Mouse (Mus musculus): ENCODE results near the gene Snx8.

The Snx8 gene

GRCm38 (mm10) chr5:140346050-140346449 lies 43.0 kb downstream of the Snx8 start:
- DNase-seq (ENCODE audit: low spot score), result no peak

DNA sequence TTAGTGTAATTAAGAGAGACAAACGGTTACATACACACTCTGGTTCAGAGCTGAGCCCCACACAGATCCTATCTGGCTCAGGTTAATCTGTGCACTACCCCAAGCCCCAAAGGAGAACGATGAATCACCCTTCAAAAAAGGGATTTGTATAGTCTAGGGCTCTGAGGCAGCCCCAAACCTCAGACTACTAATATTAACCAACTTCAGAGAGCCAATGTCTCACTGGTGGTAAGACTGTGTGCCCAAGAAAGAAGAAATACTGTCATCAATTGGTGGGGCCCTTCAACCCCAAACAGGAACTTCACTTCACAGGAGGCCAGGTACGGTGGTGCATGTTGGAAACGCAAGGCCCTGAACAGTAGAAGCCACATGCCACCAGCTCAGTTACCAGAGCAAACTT lies 43.8 kb downstream of the Snx8 start:
- no peak for DNase-seq (ENCODE audit: low spot score)

DNA sequence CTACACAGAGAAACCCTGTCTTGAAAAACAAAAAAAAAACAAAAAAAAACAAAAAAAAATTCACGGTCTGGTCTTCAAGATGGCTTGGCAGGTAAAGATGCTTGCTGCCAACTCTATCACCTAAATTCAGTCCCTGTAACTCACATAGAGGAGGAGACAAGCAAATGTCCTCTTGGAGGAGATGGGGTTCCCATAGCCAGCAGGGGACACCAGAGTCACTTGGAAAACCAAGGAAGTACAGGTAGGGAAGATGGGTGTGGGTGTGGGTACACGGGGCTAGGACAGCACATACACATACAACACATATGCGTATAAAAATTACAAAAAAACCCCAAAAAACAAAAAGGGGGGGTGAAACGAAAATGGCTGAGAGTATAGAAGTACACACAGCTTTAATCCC lies 46.2 kb downstream of the Snx8 start:
- DNase-seq (ENCODE audit: low spot score), result no peak

DNA sequence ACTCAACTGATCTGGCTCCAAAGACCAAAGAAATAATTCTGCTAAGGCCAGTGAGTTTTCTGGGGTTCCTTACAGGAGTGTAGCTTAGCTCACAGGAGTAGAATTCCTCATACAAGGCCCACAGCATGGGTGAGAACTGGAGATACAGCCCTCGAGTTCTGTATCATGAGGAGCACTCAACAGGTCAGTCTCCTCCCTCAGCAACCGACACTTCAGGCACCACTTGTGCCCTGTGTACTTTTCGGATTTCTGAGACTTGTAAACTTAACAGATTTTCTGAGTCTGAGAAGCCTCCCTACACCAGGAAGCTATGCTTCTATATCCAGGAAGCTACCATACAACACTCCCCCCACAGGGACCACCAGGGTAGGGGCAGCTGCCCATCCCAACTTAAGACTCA lies 49.2 kb downstream of the Snx8 start:
- DNase-seq (ENCODE audit: low spot score), result no peak

DNA sequence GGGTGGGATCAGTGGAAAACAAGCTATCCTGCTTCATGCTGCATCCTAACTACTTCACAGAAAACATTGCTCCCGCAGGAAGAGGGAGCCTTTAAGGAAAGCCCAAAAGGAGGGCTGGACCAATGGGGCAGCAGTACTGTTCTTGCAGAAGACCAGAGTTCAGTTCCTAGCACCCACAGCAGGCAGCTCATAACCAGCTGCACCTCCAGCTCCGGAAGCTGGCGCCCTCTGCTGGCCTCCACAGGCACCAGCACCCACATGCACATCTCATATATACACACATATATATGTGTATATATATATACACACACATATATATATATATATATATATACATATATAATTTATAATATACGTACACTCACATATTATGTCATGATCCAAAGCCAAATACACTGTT lies 50.3 kb downstream of the Snx8 start:
- DNase-seq (ENCODE audit: low spot score), result no peak

DNA sequence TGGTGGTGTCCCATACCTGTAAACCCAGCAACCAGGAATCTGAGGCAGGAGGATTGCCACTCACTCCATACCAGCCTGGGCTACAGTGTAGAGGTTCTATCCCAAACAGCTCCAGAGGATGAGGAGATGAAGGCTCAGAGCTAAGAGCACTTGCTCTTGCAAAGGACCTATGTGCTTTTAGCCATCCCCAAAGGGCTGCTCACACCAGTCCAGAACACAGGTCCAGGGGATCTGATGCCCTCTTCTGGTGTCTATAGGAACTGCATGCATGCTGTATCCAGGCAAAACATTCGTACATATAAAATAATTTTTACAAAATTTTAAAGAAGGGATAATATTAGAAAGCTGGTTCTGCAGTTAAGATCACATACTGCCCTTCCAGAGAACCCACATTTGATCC lies 52.4 kb downstream of the Snx8 start:
- DNase-seq (ENCODE audit: low spot score), result no peak

GRCm38 (mm10) chr5:140333631-140334030 lies 55.4 kb downstream of the Snx8 start:
- no peak for DNase-seq (ENCODE audit: low spot score)

- no peak for DNase-seq (ENCODE audit: low spot score)
Measured at GRCm38 (mm10) chr5:140332519-140332918, 56.5 kb downstream of the Snx8 start.

GRCm38 (mm10) chr5:140331615-140332512 lies 57.2 kb downstream of the Snx8 start, which contains the start of gene Mrm2:
Mrm2 (minus strand) TSS chr5:140331898.
- DNase-seq (ENCODE audit: low spot score), result peak; percentile 45

GRCm38 (mm10) chr5:140324058-140324457 lies 65.0 kb downstream of the Snx8 start:
- no peak for DNase-seq (ENCODE audit: low spot score)

DNA sequence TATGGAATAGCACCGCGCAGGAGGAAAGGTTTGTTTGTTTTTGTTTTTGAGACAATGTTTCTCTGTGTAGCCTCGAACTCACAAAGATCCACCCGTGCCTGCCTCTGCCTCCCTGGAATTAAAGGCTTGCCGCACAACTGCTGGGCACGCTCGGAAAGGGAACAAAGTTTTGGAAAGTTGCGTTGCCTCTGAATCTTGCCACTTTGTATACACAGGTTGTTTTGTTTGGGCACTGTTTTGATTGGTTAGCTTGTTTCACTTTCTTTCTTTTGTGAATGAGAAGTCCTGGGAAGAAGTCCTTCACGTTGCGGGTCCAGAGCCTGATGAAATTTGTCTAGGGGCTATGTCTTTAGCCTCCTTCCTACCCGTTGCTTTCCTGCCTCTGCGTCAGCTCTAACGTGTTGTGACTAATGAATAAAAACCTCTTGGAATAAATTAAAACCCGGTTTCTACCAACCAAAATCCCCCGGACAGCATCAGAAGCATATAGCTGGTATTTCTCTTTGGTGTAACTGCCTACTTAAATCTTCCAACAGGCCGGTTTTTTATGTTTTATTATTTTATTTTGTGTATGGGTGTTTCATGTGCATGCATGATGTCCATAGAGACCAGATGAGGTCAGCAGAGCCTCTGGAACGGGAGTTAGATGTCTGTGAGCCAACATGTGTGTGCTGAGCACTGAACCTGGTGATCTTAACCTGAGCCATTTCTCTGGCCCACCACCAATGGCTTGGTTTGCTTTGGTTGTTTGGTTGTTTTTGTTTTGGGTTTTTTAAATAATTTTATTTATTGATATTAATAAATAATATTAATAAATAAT lies 67.1 kb downstream of the Snx8 start:
- DNase-seq (ENCODE audit: low spot score), result no peak

DNA sequence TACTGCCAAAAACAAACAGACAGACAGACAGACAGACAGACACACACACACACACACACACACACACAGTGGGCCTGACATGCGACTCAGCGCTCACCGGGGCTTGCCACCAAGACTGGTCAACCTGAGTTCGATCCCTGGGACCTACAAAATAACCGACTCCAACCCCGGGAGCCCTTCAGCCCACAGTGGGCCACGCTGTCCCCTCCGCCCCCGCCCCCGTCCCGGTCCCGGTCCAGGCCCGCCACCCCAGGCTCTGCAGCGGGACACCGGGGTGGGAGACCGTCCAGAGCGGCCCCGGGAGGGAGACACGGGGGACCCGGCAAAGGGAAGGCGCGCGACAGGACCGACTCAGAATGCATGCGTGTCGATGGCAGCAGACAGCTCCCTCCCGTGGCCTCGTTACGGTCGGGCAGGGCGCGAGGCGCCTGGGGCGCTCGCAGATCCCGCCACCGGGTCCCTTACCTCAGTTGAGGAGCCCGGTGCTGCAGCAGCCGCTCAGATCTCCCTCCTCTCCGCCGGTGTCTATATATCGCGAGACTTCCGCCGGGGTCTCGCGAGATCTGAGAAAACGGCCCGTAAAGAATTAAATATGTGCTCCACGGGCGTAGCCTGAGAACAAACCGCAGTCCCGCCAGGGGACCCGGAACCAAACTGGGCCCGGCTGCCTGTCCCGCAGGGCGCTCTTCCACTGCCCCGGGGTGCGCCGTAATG lies 67.9 kb downstream of the Snx8 start, which contains the start of the genes Mad1l1 and Nudt1:
Mad1l1 (minus strand) TSS at position 511 of the 714 bp plus-strand sequence.
Nudt1 (plus strand) TSS at position 615 of the 714 bp plus-strand sequence.
- peak; percentile 85 for DNase-seq (ENCODE audit: low spot score)

DNA sequence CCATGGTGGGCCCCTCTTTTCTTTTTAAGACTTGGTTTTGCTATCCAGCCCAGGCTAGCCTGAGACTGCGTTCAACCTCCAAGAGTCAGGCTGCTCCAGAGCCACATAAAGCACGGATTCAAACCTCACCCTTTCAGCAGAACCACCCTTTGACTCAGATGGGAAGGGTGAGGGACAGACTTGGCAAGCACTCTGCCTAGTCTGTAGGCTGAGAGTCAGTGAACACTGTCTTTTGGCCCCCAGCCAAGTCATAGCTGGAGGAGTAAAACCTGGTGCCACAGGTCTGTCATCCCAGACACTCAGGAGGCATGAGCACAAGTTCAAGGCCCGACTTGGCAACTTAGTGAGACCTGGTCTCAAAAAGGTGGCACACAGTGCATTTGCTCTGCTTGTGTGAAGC lies 72.3 kb downstream of the Snx8 start:
- DNase-seq (ENCODE audit: low spot score), result no peak

DNA sequence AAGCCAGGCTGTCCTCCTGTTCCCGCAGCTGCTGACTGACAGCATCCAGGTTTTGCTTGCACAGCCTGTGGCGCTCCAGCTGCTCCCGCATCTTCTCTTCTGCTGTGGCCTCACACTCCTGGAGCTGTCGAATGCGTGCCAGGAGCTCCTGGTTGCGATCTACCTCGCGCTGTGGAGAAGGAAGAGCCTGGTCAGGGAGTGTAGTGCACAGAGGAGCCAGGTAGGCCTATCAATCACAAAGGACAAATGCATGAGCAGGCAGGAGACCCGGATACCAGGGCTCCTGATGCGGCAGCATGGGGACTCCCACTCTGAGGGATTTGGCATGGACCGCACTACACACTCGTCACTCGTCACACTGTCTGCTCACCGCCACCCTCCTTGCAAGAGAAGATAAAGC lies 81.5 kb downstream of the Snx8 start:
- no peak for DNase-seq (ENCODE audit: low spot score)

DNA sequence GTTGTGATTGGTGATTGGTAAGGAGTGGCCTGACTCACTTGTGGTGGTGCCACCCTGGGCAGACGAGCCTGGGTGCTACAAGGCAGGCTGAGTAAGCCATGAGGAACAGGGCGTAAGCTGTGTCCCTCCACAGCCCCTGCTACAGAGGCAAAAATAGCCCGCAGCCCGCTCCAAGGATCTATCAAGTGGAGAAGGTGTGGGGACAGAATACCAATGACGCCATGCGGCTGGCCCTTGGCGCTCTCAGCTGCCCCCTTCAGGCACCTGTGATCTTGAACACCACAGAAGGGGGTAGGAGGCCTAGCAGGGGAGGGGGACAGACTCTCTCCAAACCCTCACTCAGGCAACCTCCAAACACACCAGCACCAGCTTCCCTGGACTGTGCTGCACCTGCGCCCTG lies 83.0 kb downstream of the Snx8 start:
- no peak for DNase-seq (ENCODE audit: low spot score)

DNA sequence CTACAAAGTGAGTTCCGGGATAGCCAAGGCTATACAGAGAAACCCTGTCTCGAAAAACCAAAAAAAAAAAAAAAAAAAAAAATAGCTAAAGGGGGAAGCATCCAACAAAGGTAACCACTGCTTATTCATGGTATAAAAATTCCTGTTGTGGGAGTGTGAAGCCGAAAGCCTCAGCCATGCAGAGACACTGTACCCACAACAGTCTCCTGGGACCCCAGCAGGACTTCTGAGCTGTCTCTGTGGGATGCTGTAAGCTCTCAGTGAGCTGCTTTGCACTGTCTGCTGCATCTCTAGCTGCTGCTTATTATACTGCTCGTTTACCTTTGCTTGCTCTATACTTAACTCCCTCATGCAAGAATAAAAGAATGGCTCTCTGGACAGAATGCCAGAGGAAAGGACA lies 90.8 kb downstream of the Snx8 start:
- DNase-seq (ENCODE audit: low spot score), result no peak

GRCm38 (mm10) chr5:140292152-140292551 lies 96.9 kb downstream of the Snx8 start:
- DNase-seq (ENCODE audit: low spot score), result peak; percentile 61

Data from layer of hippocampus, adult 9-10 months (tissue).